Mouse (Mus musculus) hindbrain, embryonic 11.5 days (tissue): ENCODE measurements at regions not wholly inside any gene's neighbourhood (a gene's known extent, or its start where the extent isn't known, plus 50 kb on each side); places are given as distances from the start of the nearest gene placed in this dataset.

Experiments used
- ATAC-seq: fragments of 200-750 bp; cut with Nextera tagmentation; 2 replicates; pipeline ENCODE4 v1.8.0; 2017; ENCODE audit warnings: mild to moderate bottlenecking, moderate TSS enrichment, moderate library complexity; ENCODE audit not compliant: low FRiP score
- DNase-seq: peaks from one replicate; pipeline ENCODE4 v3.0.0-alpha.2; 2015; ENCODE audit warnings: low spot score
- H3K27ac ChIP-seq: fragments of 300-500 bp; sonication (generic); 2 replicates; pipeline ENCODE4 v1.5.1; 2014; ENCODE audit warnings: mild to moderate bottlenecking, low read depth, low read length
- H3K27me3 ChIP-seq: fragments of 300-500 bp; sonication (generic); 2 replicates; pipeline ENCODE4 v1.6.1; 2014; ENCODE audit warnings: mild to moderate bottlenecking, low read length, moderate library complexity, mixed read lengths; ENCODE audit not compliant: control insufficient read depth, insufficient read depth
- H3K36me3 ChIP-seq: fragments of 300-500 bp; sonication (generic); 2 replicates; pipeline ENCODE4 v1.6.1; 2014; ENCODE audit warnings: mild to moderate bottlenecking, low read length, moderate library complexity, mixed read lengths; ENCODE audit not compliant: control insufficient read depth, insufficient read depth
- H3K4me1 ChIP-seq: fragments of 300-500 bp; sonication (generic); replicated peaks from 2 replicates; pipeline ENCODE4 v1.6.1; 2014; ENCODE audit warnings: low read length, mixed read lengths; ENCODE audit not compliant: control insufficient read depth, insufficient read depth
- H3K4me2 ChIP-seq: fragments of 300-500 bp; sonication (generic); replicated peaks from 2 replicates; pipeline ENCODE4 v1.6.1; 2014; ENCODE audit warnings: mild to moderate bottlenecking, low read depth, low read length
- H3K4me3 ChIP-seq: fragments of 300-500 bp; sonication (generic); 2 replicates; pipeline ENCODE4 v1.5.1; 2014; ENCODE audit warnings: low read depth, low read length
- H3K9ac ChIP-seq: fragments of 300-500 bp; sonication (generic); 2 replicates; pipeline ENCODE4 v1.6.1; 2014; ENCODE audit warnings: low read depth, low read length
- H3K9me3 ChIP-seq: fragments of 300-500 bp; sonication (generic); 2 replicates; pipeline ENCODE4 v1.6.1; 2016; ENCODE audit warnings: low read length; ENCODE audit not compliant: control insufficient read depth
- WGBS: fragments of 180-500 bp; shearing (Covaris S2); extraction: QIAGEN DNeasy Blood & Tissue Kit; methylation state at CpG from one replicate; pipeline ENCODE4 v1.1.7; 2014; 5-methylcytosine and 5-hydroxymethylcytosine counted together

- Histone ChIP-seq H3K4me3 (no peak overlapping the region), H3K36me3 (no peaks in the 10 kb centered on the region; the same call in 1 of the 2 replicates), H3K9ac (no peak overlapping the region), H3K4me2 (no peak overlapping the region), H3K27me3 (no peaks in the 10 kb centered on the region), H3K4me1 (no peaks in the 10 kb centered on the region), H3K9me3 (no peaks in the 10 kb centered on the region), H3K27ac (no peak overlapping the region)
- DNase-seq (no peak), ATAC-seq (no peak)
- 67% methylated on average over 1 of the region's 1 CpGs for WGBS
Measured at GRCm38 (mm10) chr2:92737301-92737700, 137.8 kb downstream of the Chst1 start.

GRCm38 (mm10) chr2:92739576-92739975 is 140.1 kb downstream of the Chst1 start:
- no peak overlapping the region for H3K4me2 ChIP-seq
- H3K9ac ChIP-seq: no peak overlapping the region
- DNase-seq (no peak), ATAC-seq (no peak)
- no peaks in the 10 kb centered on the region for H3K9me3 ChIP-seq
- no peaks in the 10 kb centered on the region; the same call in 1 of the 2 replicates for H3K36me3 ChIP-seq
- no peak overlapping the region for H3K4me3 ChIP-seq
- no peaks in the 10 kb centered on the region for H3K27me3 ChIP-seq
- 90% methylated on average over 4 of the region's 4 CpGs for WGBS
- H3K27ac ChIP-seq: no peak overlapping the region
- no peaks in the 10 kb centered on the region; the same call in 1 of the 2 replicates for H3K4me1 ChIP-seq

- DNase-seq: no peak
- H3K27ac ChIP-seq: no peak overlapping the region
- H3K4me1 ChIP-seq: no peaks in the 10 kb centered on the region; the same call in 1 of the 2 replicates
- no peak overlapping the region for H3K4me3 ChIP-seq
- no peaks in the 10 kb centered on the region for H3K9me3 ChIP-seq
- no peaks in the 10 kb centered on the region for H3K27me3 ChIP-seq
- no peak for ATAC-seq
- WGBS: 75% methylated on average over 4 of the region's 4 CpGs
- H3K9ac ChIP-seq: no peak overlapping the region
- no peak overlapping the region for H3K4me2 ChIP-seq
- no peaks in the 10 kb centered on the region; the same call in 1 of the 2 replicates for H3K36me3 ChIP-seq
Measured at GRCm38 (mm10) chr2:92740776-92741295, 141.3 kb downstream of the Chst1 start.

- Histone ChIP-seq H3K9ac (no peak overlapping the region), H3K27me3 (no peaks in the 10 kb centered on the region), H3K27ac (no peak overlapping the region), H3K4me3 (no peak overlapping the region), H3K9me3 (no peaks in the 10 kb centered on the region), H3K36me3 (no peaks in the 10 kb centered on the region; the same call in 1 of the 2 replicates), H3K4me2 (no peak overlapping the region), H3K4me1 (no peaks in the 10 kb centered on the region; the same call in 1 of the 2 replicates)
- DNase-seq (no peak), ATAC-seq (no peak)
- WGBS: 75% methylated on average over 5 of the region's 5 CpGs
Measured at GRCm38 (mm10) chr2:92742025-92742424, 142.5 kb downstream of the Chst1 start.

GRCm38 (mm10) chr2:92742671-92743070 is 143.2 kb downstream of the Chst1 start:
- Histone ChIP-seq H3K4me2 (no peak overlapping the region), H3K27me3 (no peaks in the 10 kb centered on the region), H3K4me1 (no peaks in the 10 kb centered on the region; the same call in 1 of the 2 replicates), H3K4me3 (no peak overlapping the region), H3K36me3 (no peaks in the 10 kb centered on the region; the same call in 1 of the 2 replicates), H3K9ac (no peak overlapping the region), H3K27ac (no peak overlapping the region), H3K9me3 (no peaks in the 10 kb centered on the region)
- no peak for ATAC-seq
- no peak for DNase-seq

- H3K27ac ChIP-seq: no peak overlapping the region
- no peaks in the 10 kb centered on the region; the same call in 1 of the 2 replicates for H3K36me3 ChIP-seq
- H3K9me3 ChIP-seq: no peaks in the 10 kb centered on the region
- 51% methylated on average over 5 of the region's 5 CpGs for WGBS
- no peaks in the 10 kb centered on the region for H3K27me3 ChIP-seq
- no peak overlapping the region for H3K4me3 ChIP-seq
- no peak for DNase-seq
- H3K9ac ChIP-seq: no peak overlapping the region
- no peaks in the 10 kb centered on the region; the same call in 1 of the 2 replicates for H3K4me1 ChIP-seq
- no peak for ATAC-seq
- H3K4me2 ChIP-seq: no peak overlapping the region
Measured at GRCm38 (mm10) chr2:92743152-92743551, 143.6 kb downstream of the Chst1 start.

- Histone ChIP-seq H3K4me2 (no peak overlapping the region), H3K9ac (no peak overlapping the region), H3K4me1 (no peaks in the 10 kb centered on the region; the same call in 1 of the 2 replicates), H3K4me3 (no peak overlapping the region), H3K36me3 (no peaks in the 10 kb centered on the region; the same call in 1 of the 2 replicates), H3K9me3 (no peaks in the 10 kb centered on the region), H3K27me3 (no peaks in the 10 kb centered on the region), H3K27ac (no peak overlapping the region)
- DNase-seq (no peak), ATAC-seq (no peak)
- WGBS: 67% methylated on average over 5 of the region's 5 CpGs
Measured at GRCm38 (mm10) chr2:92743911-92744310, 144.4 kb downstream of the Chst1 start.

- no peak for DNase-seq
- WGBS: 78% methylated on average over 2 of the region's 2 CpGs
- H3K4me1 ChIP-seq: no peaks in the 10 kb centered on the region; the same call in 1 of the 2 replicates
- H3K36me3 ChIP-seq: no peaks in the 10 kb centered on the region
- no peaks in the 10 kb centered on the region for H3K9me3 ChIP-seq
- ATAC-seq: no peak
- H3K27me3 ChIP-seq: no peaks in the 10 kb centered on the region
- no peak overlapping the region for H3K9ac ChIP-seq
- no peak overlapping the region for H3K4me2 ChIP-seq
- H3K27ac ChIP-seq: no peak overlapping the region
- no peak overlapping the region for H3K4me3 ChIP-seq
Measured at GRCm38 (mm10) chr2:92747406-92747805, 147.9 kb downstream of the Chst1 start.

- ATAC-seq (no peak; the same call in 1 of the 2 replicates), DNase-seq (no peak)
- H3K36me3 ChIP-seq: no peaks in the 10 kb centered on the region
- H3K9me3 ChIP-seq: no peaks in the 10 kb centered on the region
- H3K4me1 ChIP-seq: no peaks in the 10 kb centered on the region
- H3K27me3 ChIP-seq: no peaks in the 10 kb centered on the region
- WGBS: 28% methylated on average over 4 of the region's 4 CpGs
- H3K4me2 ChIP-seq: no peak overlapping the region
- no peak overlapping the region for H3K27ac ChIP-seq
- H3K9ac ChIP-seq: no peak overlapping the region
- H3K4me3 ChIP-seq: no peak overlapping the region
Measured at GRCm38 (mm10) chr2:92750116-92750515, 150.6 kb downstream of the Chst1 start.
